Mouse (Mus musculus) thymus, adult 2 months (tissue): Measurements from ENCODE around the gene Cacna1c.

Experiments used
- CTCF ChIP-seq: fragments of 200-500 bp; IDR thresholded peaks from 2 replicates; pipeline ENCODE4 v1.5.1; 2012; ENCODE audit warnings: mild to moderate bottlenecking, control low read depth, low read length, moderate library complexity, borderline replicate concordance; ENCODE audit not compliant: control insufficient read depth, poor library complexity, insufficient read depth; ENCODE audit errors: extremely low read depth
- POLR2A ChIP-seq: fragments of 200-500 bp; IDR thresholded peaks from 2 replicates; pipeline ENCODE4 v1.6.1; 2012; ENCODE audit warnings: mild to moderate bottlenecking, low read length, control low read depth, moderate library complexity; ENCODE audit not compliant: control insufficient read depth, poor library complexity, insufficient read depth; ENCODE audit errors: extremely low read depth

DNA sequence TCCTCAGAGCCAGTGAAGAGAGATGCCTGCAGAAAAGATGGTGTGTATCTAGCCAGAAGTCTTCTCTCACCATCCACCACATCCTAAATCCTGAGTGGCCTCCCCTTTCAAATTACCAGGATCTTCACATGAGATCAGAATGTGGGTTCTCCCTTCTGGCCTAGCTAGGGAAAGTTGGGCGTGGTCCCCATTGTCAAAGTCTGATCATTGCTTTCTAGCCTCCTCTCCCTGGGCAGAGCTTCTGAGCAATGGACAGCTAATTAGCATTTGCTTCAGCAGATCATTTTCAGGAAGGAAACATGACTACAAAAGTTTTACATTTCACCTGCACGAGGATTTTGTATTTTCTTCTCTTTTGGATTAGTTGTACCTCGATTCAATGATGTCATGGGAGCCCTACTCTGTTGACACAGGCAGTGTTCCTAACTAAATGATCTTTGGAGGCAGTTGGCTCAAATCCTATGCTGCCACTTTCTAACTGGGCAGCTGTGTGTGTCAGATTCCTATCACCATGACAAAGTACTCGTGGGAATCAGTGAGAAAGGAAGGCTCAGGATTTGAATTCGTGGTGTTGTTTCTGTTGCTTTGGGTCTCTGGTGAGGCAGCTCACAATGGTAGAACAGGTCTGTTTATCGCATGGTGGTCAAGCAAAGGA lies 554.4 kb downstream of the Cacna1c start:
- TF ChIP-seq CTCF, result no peak
- TF ChIP-seq POLR2A, result no peak
